Mouse (Mus musculus): Measurements from ENCODE around the gene Cacna1d. TPM values are rescaled to one million over a fixed set of nuclear protein-coding genes. Genes with fewer than 3 reads are reported as not detected.

Gene Cacna1d
- total and polyA plus RNA-seq, 3 experiments, result 0.04 to 0.66 (median 0.08) TPM

DNA sequence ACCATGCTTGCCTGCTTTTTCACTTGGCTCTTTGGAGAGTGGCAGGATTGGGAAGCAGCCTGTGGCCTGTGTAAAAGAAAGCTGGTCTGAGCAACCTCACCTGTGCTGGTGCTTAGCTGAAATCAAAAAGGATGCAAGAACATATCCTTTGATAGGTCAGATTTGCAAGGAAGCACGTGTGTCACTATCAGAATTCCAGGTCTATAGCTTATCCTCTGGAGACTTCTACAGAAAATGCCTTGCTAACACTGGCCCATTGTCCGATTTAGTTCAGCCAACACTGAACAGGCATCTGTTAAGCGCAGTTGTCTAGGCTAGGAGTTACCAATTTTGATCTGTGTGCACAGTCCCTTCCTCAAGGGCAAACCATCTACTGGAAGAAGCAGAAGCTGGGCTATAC lies 136.5 kb downstream of the Cacna1d start:
- in situ Hi-C loops (cut with MboI; ENCODE audit: low pct_ligation_motif_present, low pct_unique_long_range_greater_than_20kb, low sequenced_read_pairs), result no loop called here
- H3K27ac ChIP-seq (ENCODE audit: insufficient read depth, low read depth), result no peak overlapping the region
- dilution Hi-C loops (cut with MboI; ENCODE audit: extremely low pct_ligation_motif_present, extremely low pct_unique_long_range_greater_than_20kb, low sequenced_read_pairs), result no loop called here
- peaks cover 8% of the 10 kb centered on the region for H3K9me3 ChIP-seq (replicated peaks; ENCODE audit: low read length)
- no peaks in the 10 kb centered on the region for H3K36me3 ChIP-seq (replicated peaks in 1 of 2; ENCODE audit: control insufficient read depth in 1 of 2, insufficient read depth in 1 of 2, low read length in 1 of 2)
- no peak overlapping the region for H3K9ac ChIP-seq (ENCODE audit: insufficient read depth, low read depth)
- TF ChIP-seq ZC3H11A (IDR thresholded peaks at IDR 0.05; ENCODE audit: low read depth, low read length) (no peak), MXI1 (IDR thresholded peaks at IDR 0.05; ENCODE audit: low read depth, low read length) (no peak), MEF2A (IDR thresholded peaks at IDR 0.05; ENCODE audit: borderline replicate concordance, low read depth, low read length) (no peak), USF1 (IDR thresholded peaks at IDR 0.05; ENCODE audit: low read depth, low read length) (no peak), CTCF (conservative IDR thresholded peaks at IDR 0.05 in 1 of 2, IDR thresholded peaks at IDR 0.05 in 1 of 2; ENCODE audit: low read depth in 2 of 2, low read length in 2 of 2) (no peak), HCFC1 (IDR thresholded peaks at IDR 0.05; ENCODE audit: low read depth, low read length) (no peak), RAD21 (IDR thresholded peaks at IDR 0.05; ENCODE audit: low read depth, low read length) (no peak), TBP (conservative IDR thresholded peaks at IDR 0.05; ENCODE audit: low read depth, low read length) (no peak), MYC (IDR thresholded peaks at IDR 0.05; ENCODE audit: low read depth, low read length) (no peak), ELF1 (IDR thresholded peaks at IDR 0.05; ENCODE audit: low read depth, low read length) (no peak), ZNF384 (IDR thresholded peaks at IDR 0.05; ENCODE audit: low read depth, low read length) (no peak), MAX (IDR thresholded peaks at IDR 0.05; ENCODE audit: low read length) (no peak)
- H3K4me2 ChIP-seq (ENCODE audit: insufficient read depth, low read depth, poor library complexity, severe bottlenecking), result no peak overlapping the region
- H3K4me3 ChIP-seq (replicated peaks in 1 of 3; ENCODE audit: low read depth in 2 of 3, low read length in 2 of 3, poor library complexity in 1 of 3), result no peak overlapping the region
- no peaks in the 10 kb centered on the region for H3K79me2 ChIP-seq (replicated peaks; ENCODE audit: control insufficient read depth, extremely low read depth, insufficient read depth, poor library complexity, severe bottlenecking)
- H3K27me3 ChIP-seq (replicated peaks), result no peaks in the 10 kb centered on the region
- peaks cover 9 to 32% of the 10 kb centered on the region in 2 experiments; a peak in 3 of 4 replicates for H3K4me1 ChIP-seq (ENCODE audit: control insufficient read depth in 1 of 2, insufficient read depth in 2 of 2)
- DNase-seq (ENCODE audit: extremely low read depth), result no peak

DNA sequence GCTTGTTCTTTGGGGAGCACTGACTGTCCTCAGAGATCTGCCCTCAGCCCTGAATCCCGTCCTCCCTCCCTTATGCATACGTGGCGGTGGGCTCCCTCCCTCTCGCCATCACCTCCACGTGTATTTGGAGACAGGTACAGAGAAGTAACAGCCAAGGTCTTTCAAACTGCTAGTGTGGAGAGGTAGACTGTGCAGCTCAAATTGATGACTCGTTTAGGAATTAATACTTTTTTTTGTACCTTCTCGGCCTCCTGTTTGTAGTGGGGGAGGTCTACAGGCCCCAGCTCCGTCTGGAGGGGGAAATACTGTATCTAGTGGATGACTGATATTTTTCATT lies 137.2 kb downstream of the Cacna1d start:
- Histone ChIP-seq H3K36me3 (replicated peaks in 1 of 2; ENCODE audit: control insufficient read depth in 1 of 2, insufficient read depth in 1 of 2, low read length in 1 of 2) (no peaks in the 10 kb centered on the region), H3K27ac (ENCODE audit: insufficient read depth, low read depth) (no peak overlapping the region), H3K9ac (ENCODE audit: insufficient read depth, low read depth) (no peak overlapping the region), H3K4me1 (ENCODE audit: control insufficient read depth in 1 of 2, insufficient read depth in 2 of 2) (peaks cover 5 to 27% of the 10 kb centered on the region in 2 experiments; a peak in 3 of 4 replicates), H3K9me3 (replicated peaks; ENCODE audit: low read length) (peaks cover 8% of the 10 kb centered on the region), H3K27me3 (replicated peaks) (no peaks in the 10 kb centered on the region), H3K4me2 (ENCODE audit: insufficient read depth, low read depth, poor library complexity, severe bottlenecking) (no peak overlapping the region), H3K4me3 (replicated peaks in 1 of 3; ENCODE audit: low read depth in 2 of 3, low read length in 2 of 3, poor library complexity in 1 of 3) (no peak overlapping the region), H3K79me2 (replicated peaks; ENCODE audit: control insufficient read depth, extremely low read depth, insufficient read depth, poor library complexity, severe bottlenecking) (no peaks in the 10 kb centered on the region)
- dilution Hi-C loops (cut with MboI; ENCODE audit: extremely low pct_ligation_motif_present, extremely low pct_unique_long_range_greater_than_20kb, low sequenced_read_pairs), result no loop called here
- DNase-seq (ENCODE audit: extremely low read depth), result no peak
- no peak for TF ChIP-seq MAX (IDR thresholded peaks at IDR 0.05; ENCODE audit: low read length)
- no peak for TF ChIP-seq KAT2A (IDR thresholded peaks at IDR 0.05; ENCODE audit: insufficient replicate concordance, low read length)
- no peak for TF ChIP-seq ZKSCAN1 (IDR thresholded peaks at IDR 0.05; ENCODE audit: borderline replicate concordance, low read depth, low read length)
- no peak for TF ChIP-seq MAZ (IDR thresholded peaks at IDR 0.05; ENCODE audit: low read depth, low read length)
- no peak for TF ChIP-seq NELFE (IDR thresholded peaks at IDR 0.05; ENCODE audit: low read depth, low read length)
- no peak for TF ChIP-seq MXI1 (IDR thresholded peaks at IDR 0.05; ENCODE audit: low read depth, low read length)
- TF ChIP-seq CHD1 (IDR thresholded peaks at IDR 0.05; ENCODE audit: low read depth, low read length), result no peak
- no peak for TF ChIP-seq BHLHE40 (IDR thresholded peaks at IDR 0.05; ENCODE audit: low read depth, low read length)
- no peak for TF ChIP-seq ZC3H11A (IDR thresholded peaks at IDR 0.05; ENCODE audit: low read depth, low read length)
- TF ChIP-seq POLR2AphosphoS2 (IDR thresholded peaks at IDR 0.05; ENCODE audit: low read depth, low read length), result no peak
- no peak for TF ChIP-seq MYC (IDR thresholded peaks at IDR 0.05; ENCODE audit: low read depth, low read length)
- no peak for TF ChIP-seq JUND (conservative IDR thresholded peaks at IDR 0.05; ENCODE audit: low read depth, low read length)
- TF ChIP-seq ELF1 (IDR thresholded peaks at IDR 0.05; ENCODE audit: low read depth, low read length), result no peak
- no peak for TF ChIP-seq GABPA (IDR thresholded peaks at IDR 0.05; ENCODE audit: insufficient replicate concordance, low read depth, low read length)
- TF ChIP-seq RCOR1 (conservative IDR thresholded peaks at IDR 0.05; ENCODE audit: low read depth, low read length), result no peak
- no peak for TF ChIP-seq CTCF (conservative IDR thresholded peaks at IDR 0.05 in 1 of 2, IDR thresholded peaks at IDR 0.05 in 1 of 2; ENCODE audit: low read depth in 2 of 2, low read length in 2 of 2)
- in situ Hi-C loops (cut with MboI; ENCODE audit: low pct_ligation_motif_present, low pct_unique_long_range_greater_than_20kb, low sequenced_read_pairs), result no loop called here

Measured in CH12.LX (cell line).